Mouse (Mus musculus): ENCODE data around the gene Smim14. TPM values are rescaled to one million over a fixed set of nuclear protein-coding genes. Genes with fewer than 3 reads are reported as not detected.
A peak's percentile ranks its signal among the peaks of the same experiment; 100 is the strongest.

Smim14 gene
- total and polyA plus RNA-seq, 3 experiments, result 10.6 to 64.6 (median 52.3) TPM

DNA sequence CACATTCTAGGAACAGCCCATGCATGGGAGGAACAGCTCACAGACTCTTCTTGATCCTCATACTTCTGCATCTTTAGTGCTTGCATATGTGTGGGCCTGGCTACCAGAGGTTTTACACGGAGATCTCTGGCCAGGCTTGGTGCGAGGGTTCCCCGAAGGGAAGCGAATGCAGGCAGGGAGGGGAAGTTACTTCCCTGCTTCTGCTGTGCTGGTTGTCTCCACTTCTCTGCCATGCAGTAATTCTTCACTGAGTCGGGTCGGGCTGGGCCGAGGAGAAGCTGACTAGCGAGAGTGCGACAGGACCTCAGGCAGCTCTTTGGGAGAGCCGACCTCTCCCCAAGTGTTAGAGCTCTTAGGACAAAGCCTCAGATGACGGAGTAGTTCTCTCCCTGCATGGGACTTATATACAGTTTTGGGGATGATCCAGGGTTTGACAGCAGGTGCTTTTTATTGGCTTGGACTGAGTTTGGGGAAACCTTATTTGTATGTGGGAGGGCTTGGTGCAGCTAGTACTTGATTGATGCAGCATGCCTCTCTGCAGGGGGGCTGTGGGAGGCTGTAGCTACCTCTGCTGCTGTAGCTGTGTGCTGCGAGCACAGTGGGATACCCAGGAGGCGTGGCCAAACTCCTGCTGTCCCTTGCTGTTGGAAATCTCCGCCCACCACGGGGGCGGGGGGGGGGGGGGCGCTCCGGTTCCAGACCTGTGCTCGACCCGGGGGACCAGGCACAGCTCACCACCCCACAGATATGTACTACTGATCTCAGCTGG, 24.3 kb upstream of the Smim14 start:
- Histone ChIP-seq H3K4me3 (ENCODE audit: low read depth, low read length) (no peak overlapping the region), H3K9me3 (replicated peaks) (no peaks in the 10 kb centered on the region), H3K36me3 (replicated peaks) (peaks cover 51% of the 10 kb centered on the region), H3K27me3 (ENCODE audit: insufficient read depth, low read length) (no peaks in the 10 kb centered on the region), H3K4me1 (ENCODE audit: insufficient read depth, low read depth, low read length) (peaks cover 23% of the 10 kb centered on the region)
- DNase-seq (ENCODE audit: low spot score) (no peak), ATAC-seq (ENCODE audit: extremely low read depth, insufficient number of reproducible peaks, low FRiP score, poor library complexity, severe bottlenecking) (no peak)
- TF ChIP-seq POLR2AphosphoS5 (IDR thresholded peaks at IDR 0.05; ENCODE audit: insufficient replicate concordance, low read depth, low read length) (no peak), GATA1 (IDR thresholded peaks at IDR 0.05; ENCODE audit: borderline replicate concordance, low read length) (no peak), TAL1 (conservative IDR thresholded peaks at IDR 0.05; ENCODE audit: low read depth, low read length) (no peak), GATA2 (IDR thresholded peaks at IDR 0.05; ENCODE audit: borderline replicate concordance, low read depth, low read length) (no peak), CTCF (IDR thresholded peaks at IDR 0.05; ENCODE audit: low read depth, low read length) (no peak)

DNA sequence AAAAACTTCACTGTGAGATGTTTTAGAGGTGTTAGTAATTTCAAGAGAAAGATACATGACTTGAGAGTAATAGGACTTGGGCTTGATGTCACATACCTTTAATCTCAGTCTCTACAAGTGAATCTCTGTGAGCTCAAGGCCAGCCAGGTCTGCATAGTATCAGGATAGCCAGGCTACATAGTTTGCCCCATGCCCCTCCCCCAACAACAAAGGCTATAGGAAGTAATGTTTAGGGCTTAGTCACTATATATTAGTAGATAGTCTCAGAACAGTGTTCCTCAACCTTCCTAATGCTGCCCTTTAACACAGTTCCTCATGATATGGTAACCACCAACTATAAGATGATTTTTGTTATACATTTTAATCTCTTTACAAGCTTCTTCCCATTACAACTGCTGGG, 20.1 kb upstream of the Smim14 start:
- Histone ChIP-seq H3K4me1 (ENCODE audit: insufficient read depth, low read depth, low read length) (peaks cover 29% of the 10 kb centered on the region), H3K9me3 (replicated peaks) (no peaks in the 10 kb centered on the region), H3K36me3 (replicated peaks) (peaks cover 61% of the 10 kb centered on the region), H3K4me3 (ENCODE audit: low read depth, low read length) (no peak overlapping the region), H3K27me3 (ENCODE audit: insufficient read depth, low read length) (no peaks in the 10 kb centered on the region)
- DNase-seq (ENCODE audit: low spot score) (no peak), ATAC-seq (ENCODE audit: extremely low read depth, insufficient number of reproducible peaks, low FRiP score, poor library complexity, severe bottlenecking) (peak; percentile 8; the same call in 1 of the 2 replicates)
- no peak for TF ChIP-seq GATA2 (IDR thresholded peaks at IDR 0.05; ENCODE audit: borderline replicate concordance, low read depth, low read length)
- no peak for TF ChIP-seq TAL1 (conservative IDR thresholded peaks at IDR 0.05; ENCODE audit: low read depth, low read length)
- TF ChIP-seq GATA1 (IDR thresholded peaks at IDR 0.05; ENCODE audit: borderline replicate concordance, low read length), result no peak

DNA sequence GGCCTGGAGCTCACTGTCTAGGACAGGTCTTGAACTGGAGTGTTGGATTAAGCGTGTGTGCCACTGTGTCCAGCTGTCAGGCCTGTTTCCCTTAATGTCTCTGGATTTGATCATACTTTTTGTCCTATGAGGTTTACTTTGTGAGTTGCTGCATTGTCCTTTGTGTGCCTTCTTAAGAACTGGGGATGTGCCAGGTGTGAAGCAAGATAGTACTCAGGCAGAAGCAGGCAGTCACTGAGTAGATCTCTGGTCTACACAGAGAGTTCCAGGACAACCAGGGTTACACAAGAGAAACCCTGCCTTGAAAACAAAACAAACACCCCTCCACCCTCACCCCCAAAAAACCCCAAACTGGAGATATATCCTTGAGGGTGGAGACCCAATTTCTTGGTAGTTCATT, 12.7 kb upstream of the Smim14 start:
- Histone ChIP-seq H3K4me3 (ENCODE audit: low read depth, low read length) (no peak overlapping the region), H3K27me3 (ENCODE audit: insufficient read depth, low read length) (no peaks in the 10 kb centered on the region), H3K4me1 (ENCODE audit: insufficient read depth, low read depth, low read length) (peaks cover 36% of the 10 kb centered on the region), H3K36me3 (replicated peaks) (peaks cover 49% of the 10 kb centered on the region), H3K9me3 (replicated peaks) (no peaks in the 10 kb centered on the region)
- DNase-seq (ENCODE audit: low spot score) (no peak), ATAC-seq (ENCODE audit: extremely low read depth, insufficient number of reproducible peaks, low FRiP score, poor library complexity, severe bottlenecking) (no peak)
- no peak for TF ChIP-seq GATA2 (IDR thresholded peaks at IDR 0.05; ENCODE audit: borderline replicate concordance, low read depth, low read length)
- no peak for TF ChIP-seq CTCF (IDR thresholded peaks at IDR 0.05; ENCODE audit: low read depth, low read length)
- no peak for TF ChIP-seq TAL1 (conservative IDR thresholded peaks at IDR 0.05; ENCODE audit: low read depth, low read length)
- TF ChIP-seq POLR2AphosphoS5 (IDR thresholded peaks at IDR 0.05; ENCODE audit: insufficient replicate concordance, low read depth, low read length), result no peak
- TF ChIP-seq GATA1 (IDR thresholded peaks at IDR 0.05; ENCODE audit: borderline replicate concordance, low read length), result no peak

DNA sequence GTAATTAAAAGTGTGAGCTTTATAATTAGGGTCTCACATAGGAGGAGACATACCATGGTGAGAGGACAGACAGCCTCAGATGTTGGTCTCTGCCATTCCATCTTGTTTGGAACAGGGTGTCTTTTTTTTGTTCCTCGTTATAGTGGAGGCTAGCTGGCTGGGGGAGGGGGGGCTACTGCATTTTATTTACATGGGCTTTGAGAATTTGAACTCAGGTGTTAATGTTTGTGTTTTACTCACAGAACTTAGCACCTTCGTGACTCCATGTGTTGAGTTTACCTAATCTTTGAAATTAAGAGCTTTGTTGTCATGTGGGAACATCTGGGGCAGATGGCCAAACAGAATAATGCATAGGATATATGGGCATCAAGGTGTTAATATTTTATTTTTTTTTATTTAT, 7.6 kb upstream of the Smim14 start:
- H3K4me1 ChIP-seq (ENCODE audit: insufficient read depth, low read depth, low read length), result peaks cover 54% of the 10 kb centered on the region
- H3K4me3 ChIP-seq (ENCODE audit: low read depth, low read length), result no peak overlapping the region
- TF ChIP-seq TAL1 (conservative IDR thresholded peaks at IDR 0.05; ENCODE audit: low read depth, low read length), result no peak
- TF ChIP-seq POLR2AphosphoS5 (IDR thresholded peaks at IDR 0.05; ENCODE audit: insufficient replicate concordance, low read depth, low read length), result no peak
- TF ChIP-seq GATA1 (IDR thresholded peaks at IDR 0.05; ENCODE audit: borderline replicate concordance, low read length), result no peak
- no peak for TF ChIP-seq CTCF (IDR thresholded peaks at IDR 0.05; ENCODE audit: low read depth, low read length)
- no peak for TF ChIP-seq GATA2 (IDR thresholded peaks at IDR 0.05; ENCODE audit: borderline replicate concordance, low read depth, low read length)
- H3K36me3 ChIP-seq (replicated peaks), result peaks cover 53% of the 10 kb centered on the region
- ATAC-seq (ENCODE audit: extremely low read depth, insufficient number of reproducible peaks, low FRiP score, poor library complexity, severe bottlenecking) (no peak), DNase-seq (ENCODE audit: low spot score) (no peak)
- H3K27me3 ChIP-seq (ENCODE audit: insufficient read depth, low read length), result no peaks in the 10 kb centered on the region
- H3K9me3 ChIP-seq (replicated peaks), result no peaks in the 10 kb centered on the region

DNA sequence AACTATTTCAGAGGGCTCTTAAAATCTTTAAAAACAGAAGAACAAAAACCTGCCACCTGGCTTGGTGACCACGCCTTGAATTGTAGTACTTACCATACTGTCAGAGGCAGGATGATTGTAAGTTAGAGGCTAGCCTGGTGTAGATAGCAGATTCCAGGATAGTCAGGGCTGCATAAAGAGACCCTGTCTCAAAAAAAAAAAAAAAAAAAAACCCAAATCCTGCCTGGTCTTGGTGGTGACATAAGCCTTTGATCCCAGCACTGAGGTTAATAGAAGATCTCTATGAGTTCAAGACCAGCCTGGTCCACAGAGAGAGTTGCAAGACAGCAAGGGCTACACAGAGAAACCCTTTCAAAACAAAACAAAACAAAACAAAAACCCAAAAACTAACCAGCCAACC, 6.5 kb upstream of the Smim14 start:
- peaks cover 49% of the 10 kb centered on the region for H3K36me3 ChIP-seq (replicated peaks)
- H3K4me1 ChIP-seq (ENCODE audit: insufficient read depth, low read depth, low read length), result peaks cover 54% of the 10 kb centered on the region

DNA sequence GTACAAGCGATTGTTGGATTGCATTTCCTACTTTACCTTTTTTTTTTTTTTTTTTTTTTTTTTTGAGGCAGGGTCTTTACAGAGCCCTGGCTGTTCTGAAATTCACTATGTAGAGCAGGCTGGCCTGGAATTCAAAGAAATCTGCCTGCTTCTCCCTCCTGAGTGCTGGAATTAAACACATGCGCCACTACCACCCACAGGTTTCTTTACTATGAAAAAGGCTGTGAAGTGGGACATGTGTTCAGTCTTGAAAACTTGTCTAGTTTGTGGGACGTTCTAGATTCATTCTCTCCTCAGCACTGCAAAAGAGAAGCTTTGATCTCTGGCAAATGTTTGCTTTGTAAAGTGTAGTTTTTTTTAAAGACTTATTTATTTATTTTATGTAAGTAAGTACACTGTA, 4.9 kb upstream of the Smim14 start:
- ATAC-seq (ENCODE audit: extremely low read depth, insufficient number of reproducible peaks, low FRiP score, poor library complexity, severe bottlenecking), result no peak

More for the DNA sequence above, 6.5 kb upstream of the Smim14 start:
- Histone ChIP-seq H3K9me3 (replicated peaks) (no peaks in the 10 kb centered on the region), H3K4me3 (ENCODE audit: low read depth, low read length) (no peak overlapping the region), H3K27me3 (ENCODE audit: insufficient read depth, low read length) (no peaks in the 10 kb centered on the region)
- DNase-seq (ENCODE audit: low spot score) (no peak), ATAC-seq (ENCODE audit: extremely low read depth, insufficient number of reproducible peaks, low FRiP score, poor library complexity, severe bottlenecking) (no peak)
- TF ChIP-seq GATA2 (IDR thresholded peaks at IDR 0.05; ENCODE audit: borderline replicate concordance, low read depth, low read length) (no peak), POLR2AphosphoS5 (IDR thresholded peaks at IDR 0.05; ENCODE audit: insufficient replicate concordance, low read depth, low read length) (no peak), TAL1 (conservative IDR thresholded peaks at IDR 0.05; ENCODE audit: low read depth, low read length) (no peak), GATA1 (IDR thresholded peaks at IDR 0.05; ENCODE audit: borderline replicate concordance, low read length) (no peak), CTCF (IDR thresholded peaks at IDR 0.05; ENCODE audit: low read depth, low read length) (no peak)

More for the DNA sequence above, 4.9 kb upstream of the Smim14 start:
- peaks cover 44% of the 10 kb centered on the region for H3K4me1 ChIP-seq (ENCODE audit: insufficient read depth, low read depth, low read length)
- H3K27me3 ChIP-seq (ENCODE audit: insufficient read depth, low read length), result no peaks in the 10 kb centered on the region
- no peak for DNase-seq (ENCODE audit: low spot score)
- peaks cover 40% of the 10 kb centered on the region for H3K36me3 ChIP-seq (replicated peaks)
- H3K4me3 ChIP-seq (ENCODE audit: low read depth, low read length), result no peak overlapping the region
- no peaks in the 10 kb centered on the region for H3K9me3 ChIP-seq (replicated peaks)
- TF ChIP-seq TAL1 (conservative IDR thresholded peaks at IDR 0.05; ENCODE audit: low read depth, low read length) (no peak), GATA1 (IDR thresholded peaks at IDR 0.05; ENCODE audit: borderline replicate concordance, low read length) (no peak), POLR2AphosphoS5 (IDR thresholded peaks at IDR 0.05; ENCODE audit: insufficient replicate concordance, low read depth, low read length) (no peak), CTCF (IDR thresholded peaks at IDR 0.05; ENCODE audit: low read depth, low read length) (no peak)
